Mouse (Mus musculus) ES-Bruce4 (cell line): ENCODE measurements around the gene Gpr39. TPM values are rescaled to one million over a fixed set of nuclear protein-coding genes. Genes with fewer than 3 reads are reported as not detected.

Experiments
- H3K27ac ChIP-seq: 2 replicates; pipeline ENCODE4 v1.5.1; 2012; ENCODE audit warnings: low read length, inconsistent platforms; ENCODE audit not compliant: insufficient read depth
- H3K27me3 ChIP-seq: 2 replicates; pipeline ENCODE4 v1.6.1; 2012; ENCODE audit warnings: mild to moderate bottlenecking, low read length, inconsistent platforms; ENCODE audit not compliant: control insufficient read depth, poor library complexity, insufficient read depth, severe bottlenecking
- H3K36me3 ChIP-seq: 2 replicates; pipeline ENCODE4 v1.6.1; 2012; ENCODE audit warnings: inconsistent platforms, mild to moderate bottlenecking, low read length, moderate library complexity; ENCODE audit not compliant: control insufficient read depth, poor library complexity, insufficient read depth, severe bottlenecking
- H3K4me1 ChIP-seq: one replicate; pipeline ENCODE4 v1.8.1; 2011; ENCODE audit warnings: low read length; ENCODE audit not compliant: control insufficient read depth, insufficient read depth
- H3K4me3 ChIP-seq: 2 replicates; pipeline ENCODE4 v1.5.1; 2011; ENCODE audit warnings: low read depth, mild to moderate bottlenecking, low read length
- H3K9ac ChIP-seq: 2 replicates; pipeline ENCODE4 v1.6.1; 2012; ENCODE audit warnings: low read depth, mild to moderate bottlenecking, inconsistent platforms; ENCODE audit not compliant: poor library complexity, severe bottlenecking
- H3K9me3 ChIP-seq: replicated peaks from 2 replicates; pipeline ENCODE4 v1.6.1; 2012; ENCODE audit warnings: mild to moderate bottlenecking, low read length, inconsistent platforms; ENCODE audit not compliant: control insufficient read depth, poor library complexity, insufficient read depth, severe bottlenecking
- CTCF ChIP-seq: IDR thresholded peaks from one replicate; pipeline ENCODE4 v1.8.1; 2011; ENCODE audit warnings: low read depth, low read length
- EP300 ChIP-seq: IDR thresholded peaks from 2 replicates; pipeline ENCODE4 v1.6.1; 2011; ENCODE audit warnings: low read depth, low read length; ENCODE audit not compliant: insufficient read depth
- POLR2A ChIP-seq: IDR thresholded peaks from one replicate; pipeline ENCODE4 v1.8.1; 2011; ENCODE audit warnings: low read length; ENCODE audit not compliant: insufficient read depth
- polyA plus RNA-seq: library from polyadenylated mRNA; stranded (reverse); fragments of >200 nt; gene quantifications from 2 replicates; pipeline ENCODE4 v1.2.4, GENCODE M21; 2011; ENCODE audit warnings: low read depth; ENCODE audit not compliant: missing spikeins, insufficient read depth, insufficient read length

Gene Gpr39
- polyA plus RNA-seq, 1 experiment, result 0.93 TPM

- Histone ChIP-seq H3K9me3 (no peaks in the 10 kb centered on the region), H3K9ac (no peak overlapping the region), H3K4me3 (no peak overlapping the region), H3K36me3 (no peaks in the 10 kb centered on the region), H3K27me3 (0 out of 2 replicates have a peak, but pooled peaks cover under 1% of the 10 kb centered on the region), H3K4me1 (no peaks in the 10 kb centered on the region), H3K27ac (no peak overlapping the region)
- TF ChIP-seq CTCF, result no peak
Measured at GRCm38 (mm10) chr1:125663104-125663503, 13.7 kb upstream of the Gpr39 start.

- Histone ChIP-seq H3K9me3 (no peaks in the 10 kb centered on the region), H3K36me3 (no peaks in the 10 kb centered on the region), H3K9ac (no peak overlapping the region), H3K4me3 (no peak overlapping the region), H3K4me1 (no peaks in the 10 kb centered on the region), H3K27ac (no peak overlapping the region), H3K27me3 (0 out of 2 replicates have a peak, but pooled peaks cover 2% of the 10 kb centered on the region)
- TF ChIP-seq POLR2A (no peak), EP300 (no peak), CTCF (no peak)
Measured at GRCm38 (mm10) chr1:125665127-125665637, 11.6 kb upstream of the Gpr39 start.

- Histone ChIP-seq H3K27me3 (0 out of 2 replicates have a peak, but pooled peaks cover 2% of the 10 kb centered on the region), H3K9ac (no peak overlapping the region), H3K9me3 (no peaks in the 10 kb centered on the region), H3K4me1 (no peaks in the 10 kb centered on the region), H3K4me3 (no peak overlapping the region), H3K36me3 (no peaks in the 10 kb centered on the region), H3K27ac (no peak overlapping the region)
- peak; percentile 51 for TF ChIP-seq CTCF
- TF ChIP-seq POLR2A, result no peak
Measured at GRCm38 (mm10) chr1:125669035-125669434, 7.8 kb upstream of the Gpr39 start.

GRCm38 (mm10) chr1:125675186-125675585 is 1.6 kb upstream of the Gpr39 start:
- H3K36me3 ChIP-seq, result no peaks in the 10 kb centered on the region
- H3K27me3 ChIP-seq, result no peaks in the 10 kb centered on the region
- no peak overlapping the region for H3K27ac ChIP-seq
- TF ChIP-seq POLR2A (no peak), EP300 (no peak), CTCF (no peak)
- no peaks in the 10 kb centered on the region for H3K9me3 ChIP-seq
- H3K4me3 ChIP-seq, result no peak overlapping the region
- H3K4me1 ChIP-seq, result no peaks in the 10 kb centered on the region
- H3K9ac ChIP-seq, result no peak overlapping the region

- H3K27ac ChIP-seq, result no peak overlapping the region
Measured at GRCm38 (mm10) chr1:125677286-125677685, 491 bp downstream of the Gpr39 start.

GRCm38 (mm10) chr1:125679522-125680077 is 2.8 kb downstream of the Gpr39 start:
- Histone ChIP-seq H3K36me3 (no peaks in the 10 kb centered on the region), H3K27me3 (no peaks in the 10 kb centered on the region)
- no peak for TF ChIP-seq EP300
- TF ChIP-seq POLR2A, result no peak
- TF ChIP-seq CTCF, result no peak

More at GRCm38 (mm10) chr1:125677286-125677685, 491 bp downstream of the Gpr39 start:
- H3K27me3 ChIP-seq, result no peaks in the 10 kb centered on the region
- no peaks in the 10 kb centered on the region for H3K9me3 ChIP-seq
- H3K9ac ChIP-seq, result no peak overlapping the region
- no peaks in the 10 kb centered on the region for H3K36me3 ChIP-seq
- H3K4me3 ChIP-seq, result no peak overlapping the region
- H3K4me1 ChIP-seq, result no peaks in the 10 kb centered on the region
- no peak for TF ChIP-seq CTCF
- no peak for TF ChIP-seq EP300
- TF ChIP-seq POLR2A, result no peak

More at GRCm38 (mm10) chr1:125679522-125680077, 2.8 kb downstream of the Gpr39 start:
- Histone ChIP-seq H3K4me1 (no peaks in the 10 kb centered on the region), H3K9me3 (no peaks in the 10 kb centered on the region), H3K27ac (no peak overlapping the region), H3K4me3 (no peak overlapping the region), H3K9ac (no peak overlapping the region)
